Mouse (Mus musculus) intestine, embryonic 15.5 days (tissue): ENCODE measurements at regions not wholly inside any gene's neighbourhood (a gene's known extent, or its start where the extent isn't known, plus 50 kb on each side); places are given as distances from the start of the nearest gene placed in this dataset.
A peak's percentile ranks its signal among the peaks of the same experiment; 100 is the strongest.

ENCODE experiments used
- ATAC-seq: fragments of 200-750 bp; cut with Nextera tagmentation; 2 replicates; pipeline ENCODE4 v1.8.0; 2017; ENCODE audit warnings: moderate TSS enrichment, moderate library complexity
- H3K27ac ChIP-seq: fragments of 300-500 bp; sonication (generic); 2 replicates; pipeline ENCODE4 v1.5.1; 2015; ENCODE audit warnings: mild to moderate bottlenecking, inconsistent platforms
- H3K27me3 ChIP-seq: fragments of 300-500 bp; sonication (generic); replicated peaks from 2 replicates; pipeline ENCODE4 v1.6.1; 2015; ENCODE audit warnings: inconsistent platforms
- H3K36me3 ChIP-seq: fragments of 300-500 bp; sonication (generic); 2 replicates; pipeline ENCODE4 v1.6.1; 2015; ENCODE audit warnings: inconsistent platforms
- H3K4me1 ChIP-seq: fragments of 300-500 bp; sonication (generic); replicated peaks from 2 replicates; pipeline ENCODE4 v1.6.1; 2015; ENCODE audit warnings: inconsistent platforms
- H3K4me2 ChIP-seq: fragments of 300-500 bp; sonication (generic); replicated peaks from 2 replicates; pipeline ENCODE4 v1.6.1; 2015; ENCODE audit warnings: mild to moderate bottlenecking, inconsistent platforms
- H3K4me3 ChIP-seq: fragments of 300-500 bp; sonication (generic); replicated peaks from 2 replicates; pipeline ENCODE4 v1.5.1; 2015; ENCODE audit warnings: inconsistent platforms
- H3K9ac ChIP-seq: fragments of 300-500 bp; sonication (generic); 2 replicates; pipeline ENCODE4 v1.6.1; 2015; ENCODE audit warnings: inconsistent platforms
- H3K9me3 ChIP-seq: fragments of 300-500 bp; sonication (generic); 2 replicates; pipeline ENCODE4 v1.6.1; 2016; ENCODE audit warnings: inconsistent platforms
- WGBS: fragments of 180-500 bp; shearing (Covaris S2); methylation state at CpG from one replicate; pipeline ENCODE4 v1.1.7; 2015; 5-methylcytosine and 5-hydroxymethylcytosine counted together

GRCm38 (mm10) chr13:48316747-48317146, 55.7 kb downstream of the Id4 start:
- ATAC-seq = no peak

GRCm38 (mm10) chr13:48317457-48317856, 56.4 kb downstream of the Id4 start:
- Histone ChIP-seq H3K4me3 (no peak overlapping the region), H3K36me3 (no peaks in the 10 kb centered on the region), H3K27me3 (no peaks in the 10 kb centered on the region), H3K9ac (no peak overlapping the region), H3K4me1 (no peaks in the 10 kb centered on the region), H3K4me2 (no peak overlapping the region), H3K27ac (no peak overlapping the region), H3K9me3 (no peaks in the 10 kb centered on the region)
- ATAC-seq = no peak
- 59% methylated on average over 7 of the region's 7 CpGs for WGBS

More at GRCm38 (mm10) chr13:48316747-48317146, 55.7 kb downstream of the Id4 start:
- no peak overlapping the region for H3K4me3 ChIP-seq
- no peaks in the 10 kb centered on the region for H3K27me3 ChIP-seq
- H3K36me3 ChIP-seq = no peaks in the 10 kb centered on the region
- H3K4me1 ChIP-seq = no peaks in the 10 kb centered on the region
- no peaks in the 10 kb centered on the region for H3K9me3 ChIP-seq
- WGBS = 55% methylated on average over 9 of the region's 9 CpGs
- H3K9ac ChIP-seq = no peak overlapping the region
- no peak overlapping the region for H3K27ac ChIP-seq
- no peak overlapping the region for H3K4me2 ChIP-seq

- H3K9ac ChIP-seq = no peak overlapping the region
- no peaks in the 10 kb centered on the region for H3K9me3 ChIP-seq
- 64% methylated on average over 7 of the region's 7 CpGs for WGBS
- H3K27me3 ChIP-seq = no peaks in the 10 kb centered on the region
- no peaks in the 10 kb centered on the region for H3K36me3 ChIP-seq
- ATAC-seq = no peak
- H3K4me1 ChIP-seq = no peaks in the 10 kb centered on the region
- no peak overlapping the region for H3K4me3 ChIP-seq
- H3K27ac ChIP-seq = no peak overlapping the region
- H3K4me2 ChIP-seq = no peak overlapping the region
Measured at GRCm38 (mm10) chr13:48319001-48319400, 58.0 kb downstream of the Id4 start.

GRCm38 (mm10) chr13:48324290-48324718, 63.3 kb downstream of the Id4 start:
- Histone ChIP-seq H3K4me3 (no peak overlapping the region), H3K4me1 (no peaks in the 10 kb centered on the region), H3K36me3 (no peaks in the 10 kb centered on the region), H3K27ac (no peak overlapping the region), H3K9me3 (no peaks in the 10 kb centered on the region), H3K4me2 (peak overlapping the region; percentile 24; the same call in 1 of the 2 replicates), H3K9ac (no peak overlapping the region), H3K27me3 (no peaks in the 10 kb centered on the region)
- 15% methylated on average over 8 of the region's 8 CpGs for WGBS
- ATAC-seq = no peak

GRCm38 (mm10) chr13:48330619-48331018, 69.6 kb downstream of the Id4 start:
- Histone ChIP-seq H3K27ac (no peak overlapping the region), H3K9me3 (no peaks in the 10 kb centered on the region), H3K4me1 (no peaks in the 10 kb centered on the region), H3K27me3 (no peaks in the 10 kb centered on the region), H3K4me2 (no peak overlapping the region), H3K36me3 (no peaks in the 10 kb centered on the region), H3K9ac (no peak overlapping the region), H3K4me3 (no peak overlapping the region)
- WGBS = 56% methylated on average over 11 of the region's 11 CpGs
- no peak for ATAC-seq

- Histone ChIP-seq H3K4me1 (no peaks in the 10 kb centered on the region), H3K27ac (no peak overlapping the region), H3K27me3 (no peaks in the 10 kb centered on the region), H3K9ac (no peak overlapping the region), H3K36me3 (no peaks in the 10 kb centered on the region), H3K4me2 (no peak overlapping the region), H3K9me3 (no peaks in the 10 kb centered on the region), H3K4me3 (no peak overlapping the region)
- ATAC-seq = no peak
- WGBS = 69% methylated on average over 13 of the region's 13 CpGs
Measured at GRCm38 (mm10) chr13:48336135-48336534, 75.1 kb downstream of the Id4 start.

- Histone ChIP-seq H3K9ac (no peak overlapping the region), H3K27me3 (no peaks in the 10 kb centered on the region), H3K27ac (no peak overlapping the region), H3K4me3 (no peak overlapping the region), H3K4me1 (no peaks in the 10 kb centered on the region), H3K4me2 (no peak overlapping the region), H3K36me3 (no peaks in the 10 kb centered on the region), H3K9me3 (no peaks in the 10 kb centered on the region)
- WGBS = 72% methylated on average over 11 of the region's 11 CpGs
- no peak for ATAC-seq
Measured at GRCm38 (mm10) chr13:48336602-48337001, 75.6 kb downstream of the Id4 start.

- 53% methylated on average over 6 of the region's 6 CpGs for WGBS
- Histone ChIP-seq H3K9ac (no peak overlapping the region), H3K4me1 (no peaks in the 10 kb centered on the region), H3K4me3 (no peak overlapping the region), H3K36me3 (no peaks in the 10 kb centered on the region), H3K9me3 (no peaks in the 10 kb centered on the region), H3K27ac (no peak overlapping the region), H3K4me2 (no peak overlapping the region), H3K27me3 (no peaks in the 10 kb centered on the region)
- no peak for ATAC-seq
Measured at GRCm38 (mm10) chr13:48338561-48338960, 77.5 kb downstream of the Id4 start.

GRCm38 (mm10) chr13:48350124-48350523, 89.1 kb downstream of the Id4 start:
- Histone ChIP-seq H3K4me2 (no peak overlapping the region), H3K27me3 (no peaks in the 10 kb centered on the region), H3K4me3 (no peak overlapping the region), H3K9me3 (no peaks in the 10 kb centered on the region), H3K36me3 (no peaks in the 10 kb centered on the region), H3K4me1 (no peaks in the 10 kb centered on the region), H3K27ac (no peak overlapping the region), H3K9ac (no peak overlapping the region)
- no peak for ATAC-seq
- 92% methylated on average over 9 of the region's 9 CpGs for WGBS

GRCm38 (mm10) chr13:48350955-48351354, 89.9 kb downstream of the Id4 start:
- 58% methylated on average over 11 of the region's 11 CpGs for WGBS
- Histone ChIP-seq H3K36me3 (no peaks in the 10 kb centered on the region), H3K4me3 (no peak overlapping the region), H3K4me1 (no peaks in the 10 kb centered on the region), H3K27me3 (no peaks in the 10 kb centered on the region), H3K9me3 (no peaks in the 10 kb centered on the region), H3K9ac (no peak overlapping the region), H3K4me2 (no peak overlapping the region), H3K27ac (no peak overlapping the region)
- no peak for ATAC-seq

- Histone ChIP-seq H3K4me3 (no peak overlapping the region), H3K4me2 (no peak overlapping the region), H3K9ac (no peak overlapping the region), H3K4me1 (no peaks in the 10 kb centered on the region), H3K27me3 (no peaks in the 10 kb centered on the region), H3K36me3 (no peaks in the 10 kb centered on the region), H3K27ac (no peak overlapping the region), H3K9me3 (no peaks in the 10 kb centered on the region)
- 71% methylated on average over 1 of the region's 1 CpGs for WGBS
- no peak for ATAC-seq
Measured at GRCm38 (mm10) chr13:48357118-48357517, 96.1 kb downstream of the Id4 start.

- ATAC-seq = no peak
- Histone ChIP-seq H3K9me3 (no peaks in the 10 kb centered on the region), H3K4me3 (no peak overlapping the region), H3K4me1 (no peaks in the 10 kb centered on the region), H3K27me3 (no peaks in the 10 kb centered on the region), H3K4me2 (no peak overlapping the region), H3K27ac (no peak overlapping the region), H3K36me3 (no peaks in the 10 kb centered on the region), H3K9ac (no peak overlapping the region)
- 91% methylated on average over 7 of the region's 7 CpGs for WGBS
Measured at GRCm38 (mm10) chr13:48357640-48358039, 96.6 kb downstream of the Id4 start.

GRCm38 (mm10) chr13:48371060-48371459, 110.0 kb downstream of the Id4 start:
- H3K27ac ChIP-seq = no peak overlapping the region
- ATAC-seq = no peak
- H3K4me2 ChIP-seq = no peak overlapping the region
- no peak overlapping the region for H3K4me3 ChIP-seq
- H3K9ac ChIP-seq = no peak overlapping the region
- H3K4me1 ChIP-seq = no peaks in the 10 kb centered on the region
- no peaks in the 10 kb centered on the region for H3K36me3 ChIP-seq
- no peaks in the 10 kb centered on the region for H3K27me3 ChIP-seq
- WGBS = 63% methylated on average over 9 of the region's 9 CpGs
- H3K9me3 ChIP-seq = no peaks in the 10 kb centered on the region
